Mouse (Mus musculus): Measurements from ENCODE around the gene Cdh4. TPM values are rescaled to one million over a fixed set of nuclear protein-coding genes. Genes with fewer than 3 reads are reported as not detected.

Gene Cdh4
- total and polyA plus RNA-seq, 3 experiments: 0.05 TPM; not detected in 2

DNA sequence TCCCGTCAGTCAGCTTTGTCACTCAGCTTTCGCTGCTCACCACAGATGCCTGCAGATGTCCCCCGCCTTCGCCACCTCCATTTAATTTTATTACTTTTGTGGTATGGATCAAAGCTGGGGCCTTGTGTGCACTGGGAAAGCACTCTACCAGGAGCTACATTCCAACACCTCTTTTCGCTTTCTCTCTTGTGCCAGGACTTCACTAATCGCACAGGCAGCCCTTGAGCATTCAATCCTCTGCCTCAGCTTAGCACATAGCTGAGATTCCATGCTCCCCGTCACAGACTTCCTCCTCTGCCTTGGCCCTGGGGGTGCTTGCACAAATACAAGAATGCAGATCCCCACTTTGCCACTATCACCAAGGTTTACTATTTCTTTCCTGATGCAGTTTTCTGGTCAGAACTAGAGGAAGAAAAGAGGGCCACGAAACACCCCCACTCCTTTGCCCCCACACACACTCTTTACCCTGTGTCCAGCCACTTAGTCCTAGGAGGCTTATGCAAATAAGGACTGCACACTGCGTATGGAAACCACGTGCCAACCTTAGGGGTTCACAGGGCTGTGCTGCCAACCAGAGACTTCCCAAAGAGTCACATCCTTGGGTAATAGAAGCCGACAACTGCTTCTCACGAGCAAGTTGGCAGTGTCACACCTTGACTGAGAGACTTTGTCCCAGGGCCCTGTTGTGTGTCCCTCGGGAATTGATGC is 350.3 kb downstream of the Cdh4 start:
- no peak for DNase-seq (ENCODE audit: low spot score)
- no peak for ATAC-seq (ENCODE audit: extremely low read depth, insufficient number of reproducible peaks, low FRiP score, poor library complexity, severe bottlenecking)
- Histone ChIP-seq H3K4me1 (ENCODE audit: insufficient read depth, low read depth, low read length) (no peaks in the 10 kb centered on the region), H3K4me3 (ENCODE audit: low read depth, low read length) (no peak overlapping the region), H3K9me3 (replicated peaks) (peaks cover 79% of the 10 kb centered on the region), H3K36me3 (replicated peaks) (no peaks in the 10 kb centered on the region), H3K27me3 (ENCODE audit: insufficient read depth, low read length) (no peaks in the 10 kb centered on the region)
- TF ChIP-seq CTCF (IDR thresholded peaks at IDR 0.05; ENCODE audit: low read depth, low read length): no peak
- no peak for TF ChIP-seq TAL1 (conservative IDR thresholded peaks at IDR 0.05; ENCODE audit: low read depth, low read length)
- TF ChIP-seq GATA1 (IDR thresholded peaks at IDR 0.05; ENCODE audit: borderline replicate concordance, low read length): no peak
- TF ChIP-seq POLR2AphosphoS5 (IDR thresholded peaks at IDR 0.05; ENCODE audit: insufficient replicate concordance, low read depth, low read length): no peak
- no peak for TF ChIP-seq GATA2 (IDR thresholded peaks at IDR 0.05; ENCODE audit: borderline replicate concordance, low read depth, low read length)

DNA sequence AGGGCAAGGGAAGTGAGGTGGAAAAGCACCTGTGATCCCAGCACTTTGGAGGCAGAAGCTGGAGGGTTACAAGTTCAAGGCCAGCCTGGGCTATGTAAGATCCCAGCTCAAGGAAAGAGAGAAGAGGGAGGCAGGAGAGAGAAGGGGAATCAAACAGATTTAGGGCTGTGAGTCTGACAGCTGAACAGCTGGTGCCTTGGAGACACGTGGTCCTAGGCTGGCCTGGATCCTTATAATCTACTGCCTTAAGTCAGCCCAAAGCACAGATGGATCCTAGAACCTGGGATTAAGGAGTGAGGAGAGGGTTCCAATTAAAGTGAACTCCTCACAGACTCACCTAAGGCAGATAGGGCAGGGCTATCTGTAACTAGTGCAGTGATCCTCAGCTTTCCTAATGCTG is 352.1 kb downstream of the Cdh4 start:
- no peaks in the 10 kb centered on the region for H3K36me3 ChIP-seq (replicated peaks)
- DNase-seq (ENCODE audit: low spot score) (no peak), ATAC-seq (ENCODE audit: extremely low read depth, insufficient number of reproducible peaks, low FRiP score, poor library complexity, severe bottlenecking) (no peak)
- H3K9me3 ChIP-seq (replicated peaks): peaks cover 82% of the 10 kb centered on the region
- no peak overlapping the region for H3K4me3 ChIP-seq (ENCODE audit: low read depth, low read length)
- no peaks in the 10 kb centered on the region for H3K27me3 ChIP-seq (ENCODE audit: insufficient read depth, low read length)
- no peaks in the 10 kb centered on the region for H3K4me1 ChIP-seq (ENCODE audit: insufficient read depth, low read depth, low read length)
- TF ChIP-seq TAL1 (conservative IDR thresholded peaks at IDR 0.05; ENCODE audit: low read depth, low read length) (no peak), CTCF (IDR thresholded peaks at IDR 0.05; ENCODE audit: low read depth, low read length) (no peak), GATA2 (IDR thresholded peaks at IDR 0.05; ENCODE audit: borderline replicate concordance, low read depth, low read length) (no peak), POLR2AphosphoS5 (IDR thresholded peaks at IDR 0.05; ENCODE audit: insufficient replicate concordance, low read depth, low read length) (no peak), GATA1 (IDR thresholded peaks at IDR 0.05; ENCODE audit: borderline replicate concordance, low read length) (no peak)

DNA sequence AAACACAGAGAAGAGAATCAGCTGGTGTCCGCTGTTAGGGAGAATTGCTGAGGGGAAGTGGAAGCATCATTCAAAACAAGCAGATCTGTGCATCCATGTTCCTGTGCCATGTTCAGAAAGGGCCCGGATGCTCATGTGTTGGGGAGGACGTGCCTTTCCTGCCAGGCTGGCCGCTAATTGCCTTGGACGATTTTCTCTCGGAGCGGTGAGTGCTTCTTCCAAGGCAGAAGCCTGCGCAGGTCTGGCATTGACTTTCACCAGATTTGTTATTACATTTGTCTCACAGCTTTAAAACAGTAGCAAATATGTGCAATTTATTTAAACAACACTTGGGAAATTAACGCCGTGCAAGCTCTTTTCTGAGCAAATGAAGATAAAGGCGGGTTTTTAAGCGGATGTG is 353.2 kb downstream of the Cdh4 start:
- no peak overlapping the region for H3K4me3 ChIP-seq (ENCODE audit: low read depth, low read length)
- no peak for ATAC-seq (ENCODE audit: extremely low read depth, insufficient number of reproducible peaks, low FRiP score, poor library complexity, severe bottlenecking)
- H3K9me3 ChIP-seq (replicated peaks): peaks cover 82% of the 10 kb centered on the region
- H3K27me3 ChIP-seq (ENCODE audit: insufficient read depth, low read length): no peaks in the 10 kb centered on the region
- no peaks in the 10 kb centered on the region for H3K36me3 ChIP-seq (replicated peaks)
- no peaks in the 10 kb centered on the region for H3K4me1 ChIP-seq (ENCODE audit: insufficient read depth, low read depth, low read length)
- no peak for DNase-seq (ENCODE audit: low spot score)
- no peak for TF ChIP-seq POLR2AphosphoS5 (IDR thresholded peaks at IDR 0.05; ENCODE audit: insufficient replicate concordance, low read depth, low read length)
- TF ChIP-seq CTCF (IDR thresholded peaks at IDR 0.05; ENCODE audit: low read depth, low read length): no peak
- no peak for TF ChIP-seq GATA2 (IDR thresholded peaks at IDR 0.05; ENCODE audit: borderline replicate concordance, low read depth, low read length)
- TF ChIP-seq TAL1 (conservative IDR thresholded peaks at IDR 0.05; ENCODE audit: low read depth, low read length): no peak
- TF ChIP-seq GATA1 (IDR thresholded peaks at IDR 0.05; ENCODE audit: borderline replicate concordance, low read length): no peak

DNA sequence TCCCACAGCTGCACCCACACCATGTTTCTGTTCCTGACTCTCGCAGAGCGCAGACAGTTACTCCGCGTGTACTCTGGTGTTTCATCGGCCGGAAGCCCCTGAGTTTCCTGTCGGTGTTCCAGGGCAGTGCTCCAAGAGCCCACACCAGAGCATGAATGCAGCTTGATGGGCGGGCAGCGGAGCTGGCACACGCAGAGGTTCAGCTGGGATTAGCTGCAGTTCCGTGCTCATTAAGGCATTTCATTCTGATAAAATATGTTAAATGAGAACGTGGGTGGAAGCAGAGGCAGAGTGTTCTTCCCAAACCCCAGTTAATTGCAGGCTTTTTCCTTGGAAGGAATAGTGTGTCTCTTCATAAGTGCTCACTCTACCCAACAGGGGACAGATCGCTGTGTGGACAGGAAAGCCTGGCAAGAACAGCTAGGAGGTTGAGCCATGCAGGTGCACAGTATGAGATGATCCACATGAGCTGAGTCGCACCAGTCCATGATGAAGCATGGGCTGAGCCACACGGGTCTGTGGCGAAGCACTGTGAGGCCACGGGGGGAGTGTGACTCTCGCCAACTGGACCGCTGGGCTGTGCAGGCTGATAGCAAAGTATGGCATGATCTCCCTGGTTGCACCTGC is 357.8 kb downstream of the Cdh4 start:
- H3K36me3 ChIP-seq (replicated peaks): no peaks in the 10 kb centered on the region
- TF ChIP-seq GATA1 (IDR thresholded peaks at IDR 0.05; ENCODE audit: borderline replicate concordance, low read length): no peak
- no peak for TF ChIP-seq POLR2AphosphoS5 (IDR thresholded peaks at IDR 0.05; ENCODE audit: insufficient replicate concordance, low read depth, low read length)
- TF ChIP-seq GATA2 (IDR thresholded peaks at IDR 0.05; ENCODE audit: borderline replicate concordance, low read depth, low read length): no peak
- TF ChIP-seq TAL1 (conservative IDR thresholded peaks at IDR 0.05; ENCODE audit: low read depth, low read length): no peak
- TF ChIP-seq CTCF (IDR thresholded peaks at IDR 0.05; ENCODE audit: low read depth, low read length): no peak
- DNase-seq (ENCODE audit: low spot score): no peak
- no peak for ATAC-seq (ENCODE audit: extremely low read depth, insufficient number of reproducible peaks, low FRiP score, poor library complexity, severe bottlenecking)
- peaks cover 84% of the 10 kb centered on the region for H3K9me3 ChIP-seq (replicated peaks)
- no peak overlapping the region; the same call in 1 of the 2 replicates for H3K4me3 ChIP-seq (ENCODE audit: low read depth, low read length)
- no peaks in the 10 kb centered on the region for H3K4me1 ChIP-seq (ENCODE audit: insufficient read depth, low read depth, low read length)
- no peaks in the 10 kb centered on the region for H3K27me3 ChIP-seq (ENCODE audit: insufficient read depth, low read length)

DNA sequence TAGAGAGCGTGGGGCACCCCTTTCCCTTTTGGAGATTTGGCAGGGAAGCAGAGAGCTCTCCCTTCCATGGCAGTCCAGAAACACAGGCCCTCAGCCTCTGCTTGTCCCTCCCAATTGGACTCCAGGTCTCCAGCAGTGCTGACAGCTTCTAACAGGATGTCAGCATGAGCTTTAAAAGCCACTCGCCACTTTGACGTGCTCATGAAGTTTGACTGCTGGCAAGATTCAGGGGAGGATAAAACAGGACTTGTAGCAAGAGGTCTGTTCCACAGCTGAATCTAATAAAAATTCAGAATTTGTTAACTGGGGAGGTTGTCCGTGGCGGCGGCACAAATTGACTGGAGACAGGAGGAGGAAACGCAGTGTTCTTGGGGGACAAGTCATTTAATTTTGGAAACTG is 358.8 kb downstream of the Cdh4 start:
- DNase-seq (ENCODE audit: low spot score): no peak
- no peak for ATAC-seq (ENCODE audit: extremely low read depth, insufficient number of reproducible peaks, low FRiP score, poor library complexity, severe bottlenecking)
- Histone ChIP-seq H3K9me3 (replicated peaks) (peaks cover 86% of the 10 kb centered on the region), H3K4me3 (ENCODE audit: low read depth, low read length) (no peak overlapping the region), H3K27me3 (ENCODE audit: insufficient read depth, low read length) (no peaks in the 10 kb centered on the region), H3K4me1 (ENCODE audit: insufficient read depth, low read depth, low read length) (no peaks in the 10 kb centered on the region), H3K36me3 (replicated peaks) (no peaks in the 10 kb centered on the region)
- no peak for TF ChIP-seq POLR2AphosphoS5 (IDR thresholded peaks at IDR 0.05; ENCODE audit: insufficient replicate concordance, low read depth, low read length)
- no peak for TF ChIP-seq GATA2 (IDR thresholded peaks at IDR 0.05; ENCODE audit: borderline replicate concordance, low read depth, low read length)
- no peak for TF ChIP-seq GATA1 (IDR thresholded peaks at IDR 0.05; ENCODE audit: borderline replicate concordance, low read length)
- TF ChIP-seq CTCF (IDR thresholded peaks at IDR 0.05; ENCODE audit: low read depth, low read length): no peak
- no peak for TF ChIP-seq TAL1 (conservative IDR thresholded peaks at IDR 0.05; ENCODE audit: low read depth, low read length)

DNA sequence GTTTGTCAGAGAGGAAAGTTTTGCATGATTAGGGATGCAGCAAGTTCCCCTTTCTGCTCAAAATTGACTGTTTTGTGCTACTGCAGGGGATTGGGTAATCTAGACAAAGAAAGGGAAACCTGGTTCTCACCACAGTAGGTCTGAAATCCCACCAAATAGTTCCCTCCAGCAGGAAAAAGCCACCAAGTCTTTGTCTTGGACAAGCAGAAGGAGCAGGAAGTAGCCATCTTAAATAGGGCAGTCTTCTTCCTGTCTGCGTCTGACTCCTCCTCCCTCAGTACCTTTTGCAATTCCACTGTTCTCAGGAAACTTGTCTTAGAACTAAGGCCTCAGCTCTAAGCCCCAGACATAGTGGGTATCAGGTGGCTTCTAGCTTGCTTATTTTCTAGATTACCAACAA is 360.2 kb downstream of the Cdh4 start:
- TF ChIP-seq CTCF (IDR thresholded peaks at IDR 0.05; ENCODE audit: low read depth, low read length) (no peak), TAL1 (conservative IDR thresholded peaks at IDR 0.05; ENCODE audit: low read depth, low read length) (no peak), POLR2AphosphoS5 (IDR thresholded peaks at IDR 0.05; ENCODE audit: insufficient replicate concordance, low read depth, low read length) (no peak), GATA2 (IDR thresholded peaks at IDR 0.05; ENCODE audit: borderline replicate concordance, low read depth, low read length) (no peak), GATA1 (IDR thresholded peaks at IDR 0.05; ENCODE audit: borderline replicate concordance, low read length) (no peak)
- no peaks in the 10 kb centered on the region for H3K36me3 ChIP-seq (replicated peaks)
- ATAC-seq (ENCODE audit: extremely low read depth, insufficient number of reproducible peaks, low FRiP score, poor library complexity, severe bottlenecking): no peak

More for the DNA sequence above, 360.2 kb downstream of the Cdh4 start:
- no peaks in the 10 kb centered on the region for H3K27me3 ChIP-seq (ENCODE audit: insufficient read depth, low read length)
- DNase-seq (ENCODE audit: low spot score): no peak
- H3K4me3 ChIP-seq (ENCODE audit: low read depth, low read length): no peak overlapping the region
- peaks cover 88% of the 10 kb centered on the region for H3K9me3 ChIP-seq (replicated peaks)
- no peaks in the 10 kb centered on the region for H3K4me1 ChIP-seq (ENCODE audit: insufficient read depth, low read depth, low read length)
